Mouse (Mus musculus): ENCODE results near the gene Slc35g1.
"Not testable (repeated sequence)": the region's sequence is repeated elsewhere in the genome, so short reads cannot be mapped to it uniquely, and the experiment has no call there.

Slc35g1 gene

GRCm38 (mm10) chr19:38395701-38396632 is at the start of gene Slc35g1:
Gene Slc35g1 (plus strand): TSS chr19:38395980.
- DNase-seq (ENCODE audit: low spot score in 2 of 2): peak; percentile 6 to 26

- DNase-seq (ENCODE audit: low spot score in 2 of 2): no peak
Observed at GRCm38 (mm10) chr19:38348271-38349012, 47.3 kb upstream of the Slc35g1 start.

GRCm38 (mm10) chr19:38349013-38349341 is 46.8 kb upstream of the Slc35g1 start:
- DNase-seq (ENCODE audit: low spot score in 2 of 2): no peak

GRCm38 (mm10) chr19:38351202-38351601 is 44.6 kb upstream of the Slc35g1 start:
- no peak for DNase-seq (ENCODE audit: low spot score in 2 of 2)

- no peak for DNase-seq (ENCODE audit: low spot score in 2 of 2)
Observed at GRCm38 (mm10) chr19:38351728-38352127, 44.1 kb upstream of the Slc35g1 start.

- peak; percentile 7 to 12 for DNase-seq (ENCODE audit: low spot score in 2 of 2)
Observed at GRCm38 (mm10) chr19:38352495-38353130, 43.2 kb upstream of the Slc35g1 start.

GRCm38 (mm10) chr19:38354279-38354678 is 41.5 kb upstream of the Slc35g1 start:
- no peak for DNase-seq (ENCODE audit: low spot score in 2 of 2)

- no peak for DNase-seq (ENCODE audit: low spot score in 2 of 2)
Observed at GRCm38 (mm10) chr19:38354819-38355360, 40.9 kb upstream of the Slc35g1 start.

GRCm38 (mm10) chr19:38356211-38356828 is 39.5 kb upstream of the Slc35g1 start:
- no peak for DNase-seq (ENCODE audit: low spot score in 2 of 2)

- no peak for DNase-seq (ENCODE audit: low spot score in 2 of 2)
Observed at GRCm38 (mm10) chr19:38357956-38358623, 37.7 kb upstream of the Slc35g1 start.

- no peak for DNase-seq (ENCODE audit: low spot score in 2 of 2)
Observed at GRCm38 (mm10) chr19:38359287-38359686, 36.5 kb upstream of the Slc35g1 start.

- DNase-seq (ENCODE audit: low spot score in 2 of 2): no peak
Observed at GRCm38 (mm10) chr19:38361850-38362249, 33.9 kb upstream of the Slc35g1 start.

GRCm38 (mm10) chr19:38363358-38363757 is 32.4 kb upstream of the Slc35g1 start:
- no peak for DNase-seq (ENCODE audit: low spot score in 2 of 2)

GRCm38 (mm10) chr19:38363879-38364659 is 31.7 kb upstream of the Slc35g1 start:
- DNase-seq (ENCODE audit: low spot score in 2 of 2): no peak

- no peak for DNase-seq (ENCODE audit: low spot score in 2 of 2)
Observed at GRCm38 (mm10) chr19:38364939-38365614, 30.7 kb upstream of the Slc35g1 start.

- no peak for DNase-seq (ENCODE audit: low spot score in 2 of 2)
Observed at GRCm38 (mm10) chr19:38372460-38373102, 23.2 kb upstream of the Slc35g1 start.

- DNase-seq (ENCODE audit: low spot score in 2 of 2): no peak
Observed at GRCm38 (mm10) chr19:38373371-38373770, 22.4 kb upstream of the Slc35g1 start.

GRCm38 (mm10) chr19:38383769-38384168 is 12.0 kb upstream of the Slc35g1 start:
- DNase-seq (ENCODE audit: low spot score in 2 of 2): no peak

- DNase-seq (ENCODE audit: low spot score in 2 of 2): not testable (repeated sequence)
Observed at GRCm38 (mm10) chr19:38387021-38387420, 8.8 kb upstream of the Slc35g1 start.
